Mouse (Mus musculus): ENCODE measurements around the gene Trf. TPM values are rescaled to one million over a fixed set of nuclear protein-coding genes. Genes with fewer than 3 reads are reported as not detected.
A peak's percentile ranks its signal among the peaks of the same experiment; 100 is the strongest.

The Trf gene
- 108 and 152 TPM in 2 replicates for total RNA-seq (2015)
- 62.9 and 87.2 TPM in 2 replicates for total RNA-seq (2017)

DNA sequence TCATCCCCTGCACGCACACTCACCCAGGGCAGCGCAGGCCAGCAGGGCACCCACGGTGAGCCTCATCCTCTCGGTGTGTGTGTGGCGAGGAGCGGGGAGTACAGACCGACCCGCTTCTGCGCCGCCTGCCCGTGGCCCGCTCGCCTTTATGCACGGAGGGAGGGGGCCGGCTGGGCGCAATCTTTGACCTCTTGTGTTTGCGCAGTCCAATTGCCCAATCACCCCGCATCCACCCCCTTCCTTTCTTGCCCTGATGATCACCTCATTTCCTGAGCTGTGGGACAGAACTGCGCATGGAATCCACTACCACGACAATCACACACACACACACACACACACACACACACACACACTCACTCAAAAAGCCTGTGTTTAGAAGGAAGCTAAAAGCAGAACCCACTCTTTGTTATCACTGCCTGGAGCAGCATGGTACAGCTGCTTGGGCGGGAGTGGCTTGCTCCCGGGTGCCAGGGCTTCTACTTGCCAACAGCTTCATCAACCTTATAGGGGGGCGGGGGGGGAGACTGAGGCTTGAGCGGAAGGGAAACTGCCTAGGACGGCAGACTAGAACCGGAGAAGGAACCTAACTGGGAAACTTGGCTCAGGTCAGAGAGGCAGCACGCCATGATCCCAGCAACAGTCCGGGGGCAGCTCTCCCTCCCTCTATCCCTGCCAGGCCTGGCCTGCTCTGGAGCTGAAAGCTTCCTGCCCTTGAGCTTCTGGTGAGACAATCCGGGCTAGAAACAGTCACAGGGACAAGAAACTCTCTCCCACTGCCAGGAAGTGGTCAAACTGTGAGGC, at the start of gene Trf, which contains the start of gene Gm20425:
Trf (minus strand) TSS at position 294 of the 801 bp plus-strand sequence.
Gm20425 (minus strand) TSS at position 157 of the 801 bp plus-strand sequence.
- ATAC-seq (replicated peaks; ENCODE audit: poor library complexity): peak; percentile 75

DNA sequence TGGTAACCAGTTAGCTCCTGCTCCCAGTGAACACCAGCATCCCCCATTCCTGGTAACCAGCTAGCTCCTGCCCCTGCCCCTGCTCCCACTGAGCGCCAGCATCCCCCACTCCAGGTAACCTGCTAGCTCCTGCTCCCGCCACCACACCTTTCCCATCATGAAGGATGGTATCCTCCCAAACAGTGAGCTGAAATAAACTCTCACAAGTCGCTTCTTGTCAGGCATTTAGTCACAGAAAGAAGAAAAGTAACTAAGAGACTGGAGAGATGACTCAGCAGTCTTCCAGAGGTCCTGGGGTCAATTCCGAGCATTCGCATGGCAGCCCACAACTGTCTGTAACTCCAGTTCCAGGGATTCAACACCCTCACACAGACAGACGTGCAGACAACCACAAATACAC, 46.6 kb upstream of the Trf start:
- ATAC-seq (replicated peaks; ENCODE audit: poor library complexity): no peak

DNA sequence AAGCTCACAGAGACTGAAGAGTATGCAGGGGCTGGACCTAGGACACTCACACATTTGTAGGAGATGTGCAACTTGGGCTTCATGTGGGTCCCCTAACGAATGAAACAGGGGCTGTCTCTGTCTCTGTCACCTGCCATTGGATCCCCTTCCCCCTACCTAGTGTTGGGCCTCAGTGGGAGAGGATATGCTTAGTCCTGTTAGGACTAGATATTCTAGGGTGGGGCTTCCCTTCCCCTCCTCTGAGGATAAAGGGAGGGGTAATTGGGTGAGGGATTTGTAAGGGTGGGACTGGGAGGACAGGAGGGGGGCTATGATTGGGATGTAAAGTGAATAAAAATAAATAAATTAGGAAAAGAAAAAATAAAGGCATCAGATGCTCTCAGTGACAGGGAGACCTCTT, 45.4 kb upstream of the Trf start:
- no peak for ATAC-seq (replicated peaks; ENCODE audit: poor library complexity)

DNA sequence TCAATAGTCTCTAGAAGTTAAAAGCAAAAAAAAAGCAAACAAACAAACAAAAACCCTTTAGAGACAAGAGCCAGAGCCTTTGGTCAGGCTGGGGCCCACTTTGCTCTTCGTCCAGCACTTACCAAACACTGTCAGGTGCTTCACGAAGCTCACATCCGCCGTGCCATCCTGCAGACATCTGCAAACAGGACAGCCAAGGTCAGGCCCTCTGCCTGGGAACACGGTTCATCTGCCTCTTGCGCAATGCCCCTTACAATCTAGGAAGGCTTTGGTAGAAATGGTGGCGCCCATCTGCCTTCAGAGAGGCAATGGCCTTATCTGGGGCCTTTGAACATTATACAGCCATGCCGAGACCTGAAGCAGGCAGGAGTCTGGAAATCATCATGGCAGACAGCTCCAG, 44.6 kb upstream of the Trf start:
- no peak for ATAC-seq (replicated peaks; ENCODE audit: poor library complexity)

DNA sequence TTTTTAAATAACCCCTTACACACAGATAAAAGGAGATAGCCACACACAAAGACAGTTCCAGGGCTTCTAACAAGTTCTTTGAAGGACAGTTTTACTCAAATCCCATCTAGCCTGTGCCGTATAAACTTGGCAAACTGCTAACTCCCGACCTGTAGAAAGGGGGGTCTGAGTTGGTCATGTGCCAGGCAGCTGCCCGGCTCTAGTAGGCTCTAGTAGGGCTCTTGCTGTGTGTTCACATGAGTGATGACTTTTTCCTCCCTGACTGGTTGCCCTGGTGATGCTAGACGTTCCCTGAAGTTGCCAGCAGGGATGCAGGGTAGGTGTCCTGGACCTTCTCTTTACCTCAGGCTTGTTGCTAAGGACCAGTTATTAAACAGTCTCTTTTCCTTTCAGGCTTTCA, 40.9 kb upstream of the Trf start:
- no peak for ATAC-seq (replicated peaks; ENCODE audit: poor library complexity)

DNA sequence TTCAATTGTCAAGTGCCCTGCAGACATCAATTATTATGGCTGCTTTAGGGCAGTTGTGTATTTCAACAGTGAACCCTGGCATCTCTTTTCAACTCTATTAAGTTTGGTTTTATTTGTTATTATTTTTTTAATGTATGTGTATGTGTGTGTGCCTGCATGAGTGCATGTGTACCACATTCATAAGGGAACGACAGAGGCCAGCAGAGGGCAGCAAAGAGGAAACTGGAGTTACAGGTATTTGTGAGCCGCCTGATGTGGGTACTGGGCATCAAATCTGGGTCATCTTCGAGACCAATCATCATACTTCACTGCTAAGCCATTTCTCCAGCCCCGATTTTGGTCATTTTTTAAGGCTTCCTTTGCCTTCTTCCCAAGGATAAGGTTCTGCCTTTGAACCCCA, 35.5 kb upstream of the Trf start:
- ATAC-seq (replicated peaks; ENCODE audit: poor library complexity): no peak

DNA sequence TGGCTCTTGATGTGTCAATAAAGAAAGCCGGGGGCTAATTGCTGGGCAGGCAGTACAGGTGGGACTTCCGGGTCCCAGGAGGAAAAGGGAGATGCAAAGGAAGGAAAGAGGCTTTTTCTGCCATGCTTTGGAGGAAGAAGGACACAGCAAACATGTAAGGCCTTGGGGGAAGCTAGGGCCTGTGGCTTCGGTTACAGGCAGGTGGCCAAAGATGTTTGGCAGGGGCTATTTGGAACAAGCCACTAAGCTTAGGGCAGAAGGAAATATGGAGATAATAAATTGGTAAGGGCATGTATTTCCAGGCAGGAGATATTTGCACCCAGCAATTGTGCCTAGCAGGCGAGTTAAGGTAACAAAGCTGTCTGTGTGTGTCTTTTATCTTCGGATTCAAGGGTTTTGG, 22.7 kb upstream of the Trf start:
- no peak for ATAC-seq (replicated peaks; ENCODE audit: poor library complexity)

DNA sequence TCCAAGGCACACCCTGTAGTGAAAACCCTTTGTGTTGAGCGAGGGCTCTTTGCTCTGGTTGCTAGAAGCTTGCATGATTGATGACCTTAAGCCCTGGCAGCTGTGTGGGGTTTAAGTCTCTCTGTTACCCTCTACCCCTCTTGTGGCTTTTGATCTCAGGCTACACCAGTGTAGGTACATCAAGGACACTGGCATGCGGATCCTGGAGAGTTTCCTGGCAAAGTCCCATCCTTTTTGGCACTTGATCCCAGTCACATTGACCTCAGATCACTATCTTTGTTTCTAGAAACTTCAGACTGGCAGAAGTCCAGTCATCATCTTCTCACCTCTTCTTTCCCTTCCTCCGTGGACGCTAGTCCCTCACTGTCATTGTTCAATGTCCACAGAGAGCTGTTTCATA, 18.4 kb upstream of the Trf start:
- no peak for ATAC-seq (replicated peaks; ENCODE audit: poor library complexity)

DNA sequence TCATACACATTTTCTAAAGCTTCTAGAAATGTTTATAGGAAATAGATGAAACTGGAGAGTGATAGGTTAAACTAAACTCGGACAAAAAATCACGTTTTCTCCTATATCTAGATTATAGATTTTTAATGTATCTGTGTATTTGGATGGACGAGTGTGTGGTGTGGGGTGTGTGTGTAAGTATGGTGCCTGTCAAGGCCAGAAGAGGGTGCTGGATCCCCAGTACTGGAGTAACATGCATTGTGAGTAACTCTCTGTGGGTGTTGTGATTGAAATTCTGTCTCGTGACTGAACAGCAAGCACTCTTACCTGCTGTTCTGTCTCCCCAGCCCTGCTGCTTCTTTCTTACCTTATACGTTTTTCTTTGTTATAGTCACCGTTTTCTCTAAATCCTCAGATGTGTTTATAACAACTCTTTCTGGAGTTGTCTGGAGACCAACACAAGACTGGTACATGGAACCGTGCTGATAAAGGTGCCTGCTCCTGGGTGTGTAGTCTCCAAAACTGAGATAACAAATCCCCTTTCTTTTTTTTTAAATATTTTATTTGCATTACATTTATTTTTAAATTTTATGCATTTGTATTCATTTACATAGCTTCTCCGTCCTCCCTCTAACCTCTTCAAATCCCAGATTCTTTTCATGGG, 16.4 kb upstream of the Trf start:
- ATAC-seq (replicated peaks; ENCODE audit: poor library complexity): peak; percentile 91

DNA sequence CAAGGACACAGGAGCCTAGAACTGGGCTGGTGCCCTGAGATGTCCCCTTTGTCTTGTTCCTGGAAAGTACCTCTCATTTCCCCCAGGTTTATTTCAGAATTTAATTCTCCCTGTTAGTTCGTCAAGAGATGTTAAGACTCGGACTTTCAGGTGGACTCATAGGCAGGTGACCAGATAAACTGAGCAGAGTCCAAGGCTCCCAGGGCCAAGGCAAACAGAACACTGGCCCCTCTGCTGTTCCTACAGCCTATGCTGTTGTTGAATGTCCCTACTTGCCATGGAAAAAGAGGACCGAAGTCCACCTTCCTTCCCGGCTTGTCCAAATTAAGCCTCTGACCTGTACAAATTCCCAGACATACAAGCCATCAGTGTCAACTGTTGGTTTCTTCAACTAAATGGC, 13.4 kb upstream of the Trf start:
- ATAC-seq (replicated peaks; ENCODE audit: poor library complexity): no peak

DNA sequence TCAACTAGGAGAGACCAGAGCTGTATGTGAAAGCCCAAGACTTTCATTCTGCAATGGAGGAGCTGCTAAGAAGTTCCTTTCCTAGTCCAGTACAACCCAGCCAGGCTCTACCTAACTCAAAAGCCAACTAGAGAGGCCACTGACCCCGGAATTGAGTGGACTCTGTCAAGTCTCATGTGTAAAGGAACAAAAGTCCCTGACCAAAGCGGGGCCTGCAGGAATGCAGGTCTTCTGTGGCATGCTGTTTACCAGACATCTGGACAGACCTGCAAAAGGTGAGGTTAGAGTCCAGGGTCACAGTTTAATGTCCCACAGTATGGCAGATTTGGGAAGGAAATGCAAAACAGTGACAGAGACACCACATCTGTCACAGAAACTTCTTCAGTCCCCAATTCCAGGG, 11.0 kb upstream of the Trf start:
- ATAC-seq (replicated peaks; ENCODE audit: poor library complexity): no peak

DNA sequence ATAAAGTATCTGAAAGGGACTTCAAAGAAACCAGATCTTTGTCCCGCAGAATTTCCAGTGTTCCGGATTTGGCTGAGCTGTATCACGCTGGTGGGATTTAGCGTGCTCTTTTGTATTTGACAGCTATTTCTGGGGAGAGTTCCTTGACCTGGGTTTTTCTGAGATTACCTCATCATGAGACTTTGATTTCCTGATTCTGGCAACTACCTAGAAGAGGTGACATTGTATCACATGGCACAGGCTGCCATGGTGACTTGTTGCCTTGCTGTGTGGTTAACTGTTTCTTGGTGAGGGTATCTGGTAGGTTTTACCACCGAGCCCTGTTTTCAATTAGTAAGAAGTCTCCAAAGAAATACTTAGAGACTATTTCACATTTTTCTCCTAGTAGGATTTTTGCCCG, 9.2 kb upstream of the Trf start:
- ATAC-seq (replicated peaks; ENCODE audit: poor library complexity): no peak

DNA sequence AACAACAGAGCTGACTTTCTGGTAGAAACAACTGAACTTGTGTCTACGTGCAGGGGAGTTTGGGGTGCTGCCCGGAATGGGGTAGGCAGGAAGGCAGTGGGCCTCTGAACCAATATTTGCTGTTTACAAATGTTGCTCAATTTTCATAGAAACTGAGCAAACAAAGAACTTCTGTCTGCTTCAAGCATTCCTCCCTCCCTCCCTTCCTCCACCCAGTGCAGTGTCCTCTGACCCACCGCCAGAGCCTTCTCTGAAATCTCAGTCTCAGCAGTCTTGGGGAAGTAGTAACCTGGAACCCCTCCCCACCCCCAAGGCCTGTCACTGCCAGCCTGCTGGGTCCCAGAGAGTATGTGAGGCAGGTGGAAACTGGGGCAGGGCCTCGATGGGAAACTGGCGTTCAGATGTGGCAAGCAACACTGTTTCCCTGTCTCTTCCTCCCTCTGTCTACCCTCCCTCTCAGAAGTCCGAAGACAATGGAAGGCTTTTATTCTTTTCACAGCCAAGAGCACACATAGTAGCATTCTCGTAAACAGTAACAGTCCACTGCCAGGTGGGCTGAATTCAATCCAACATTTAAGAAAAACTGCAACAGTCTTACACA, 4.4 kb upstream of the Trf start:
- no peak for ATAC-seq (replicated peaks; ENCODE audit: poor library complexity)

DNA sequence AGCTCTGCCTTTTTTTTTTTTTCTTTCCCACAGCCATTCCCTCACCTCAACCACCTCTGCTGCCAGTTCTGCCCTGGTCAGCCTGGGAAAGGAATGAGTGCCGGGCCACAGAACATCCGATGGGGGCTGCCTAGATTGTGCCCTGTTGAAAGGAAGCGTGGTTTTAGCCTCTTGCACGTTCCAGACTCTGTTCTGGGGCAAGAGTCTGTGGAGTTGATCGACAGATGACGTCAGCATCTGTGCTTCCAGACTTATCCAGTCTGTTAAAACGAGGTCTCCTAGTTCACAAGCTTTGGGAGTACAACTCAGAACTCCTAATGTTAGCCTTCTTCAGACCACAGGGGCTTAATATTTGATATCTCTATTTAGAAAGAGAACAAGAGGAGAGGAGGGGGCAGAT, 3.8 kb upstream of the Trf start:
- no peak for ATAC-seq (replicated peaks; ENCODE audit: poor library complexity)

DNA sequence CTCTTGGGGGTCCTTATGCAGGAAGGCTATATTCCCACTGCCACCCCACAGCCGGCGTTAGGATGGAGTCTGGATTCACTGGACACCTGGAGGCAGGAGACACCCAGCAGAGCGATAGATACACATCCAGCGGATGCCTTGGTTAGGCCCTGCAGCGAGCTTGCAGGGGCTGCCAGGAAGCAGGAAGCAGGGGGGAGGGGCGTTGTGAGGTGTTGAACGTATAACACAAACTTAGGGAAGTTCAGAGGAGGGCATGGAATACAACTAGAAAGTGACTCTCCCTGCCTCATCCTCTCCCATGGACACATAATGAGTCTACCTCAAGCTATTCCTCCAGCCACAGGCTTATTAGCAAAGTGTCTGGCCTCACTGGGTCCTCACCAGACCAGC, 2.8 kb upstream of the Trf start:
- ATAC-seq (replicated peaks; ENCODE audit: poor library complexity): no peak

DNA sequence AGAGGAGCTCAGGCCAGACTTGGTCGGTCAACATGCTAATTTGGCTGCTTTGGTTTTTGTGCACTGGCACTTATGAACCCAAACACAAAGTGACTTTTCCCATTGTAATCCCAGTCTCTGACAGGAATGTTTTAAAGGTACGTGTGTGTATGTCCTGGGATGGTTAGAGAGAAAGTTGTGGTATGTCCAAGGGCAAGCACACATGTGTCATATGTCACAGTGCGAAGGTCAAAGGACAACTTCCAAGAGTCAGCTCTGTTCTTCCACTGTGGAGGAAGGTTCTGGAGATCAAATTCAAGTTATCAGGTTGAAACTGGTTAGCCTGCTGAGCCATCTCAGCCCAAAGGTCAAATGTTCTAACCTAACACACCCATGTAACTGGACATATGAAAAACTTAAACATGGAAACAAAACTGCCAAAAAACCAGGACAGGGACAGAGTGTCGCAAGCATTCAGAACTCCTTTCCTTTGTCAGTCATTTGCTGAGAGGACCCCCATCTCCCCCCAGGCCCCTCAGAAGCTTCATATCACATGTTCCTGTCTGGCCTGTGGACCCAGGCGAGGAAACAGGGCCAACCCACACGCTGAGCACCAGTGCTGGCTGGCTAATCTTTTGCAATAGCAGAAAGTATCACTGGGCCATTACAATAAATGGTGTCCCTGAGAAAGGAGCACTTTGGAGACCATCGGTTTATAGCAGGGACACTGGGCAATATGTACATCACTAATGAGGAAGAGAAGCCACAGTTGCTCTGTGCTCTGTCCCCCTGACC, 2.2 kb upstream of the Trf start:
- no peak for ATAC-seq (replicated peaks; ENCODE audit: poor library complexity)

DNA sequence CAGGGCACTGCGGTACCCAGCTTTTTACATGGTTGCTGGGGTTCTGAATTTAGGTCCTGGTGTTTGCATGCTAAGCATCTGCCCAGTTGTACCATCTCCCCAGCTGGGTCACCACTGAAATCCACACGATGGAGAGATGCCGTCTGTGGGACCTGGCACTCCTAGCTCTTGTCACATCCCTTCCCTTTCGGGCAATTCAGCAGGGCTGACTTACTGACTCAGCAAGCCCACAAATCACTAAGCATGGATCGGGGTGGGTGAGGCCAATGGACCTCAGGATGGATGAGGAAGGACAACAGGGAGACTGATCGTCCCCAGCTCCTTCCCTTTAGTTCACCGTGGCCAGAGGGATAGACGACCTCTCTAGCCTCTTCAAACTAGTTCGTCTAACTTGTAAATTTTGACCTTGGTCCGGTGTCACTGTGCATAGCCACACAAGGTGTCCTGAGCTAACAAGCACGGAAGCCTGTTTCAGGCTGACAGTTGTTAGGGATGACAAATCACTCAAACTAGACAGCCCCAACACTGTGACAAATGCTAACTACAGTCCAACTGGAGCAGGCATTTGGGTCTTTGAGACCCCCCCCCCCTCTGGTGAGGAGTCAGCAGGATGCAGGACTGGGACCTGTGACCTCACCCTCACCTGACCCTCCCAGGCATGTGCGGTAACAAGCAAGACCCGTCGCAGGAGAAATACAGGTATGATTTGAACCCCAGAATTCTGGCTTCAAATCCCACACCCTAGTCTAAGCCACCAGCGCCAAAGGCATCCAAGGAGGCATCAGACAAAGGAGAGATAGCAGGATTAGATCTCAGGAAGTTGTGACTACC, 992 bp downstream of the Trf start:
- ATAC-seq (replicated peaks; ENCODE audit: poor library complexity): no peak

DNA sequence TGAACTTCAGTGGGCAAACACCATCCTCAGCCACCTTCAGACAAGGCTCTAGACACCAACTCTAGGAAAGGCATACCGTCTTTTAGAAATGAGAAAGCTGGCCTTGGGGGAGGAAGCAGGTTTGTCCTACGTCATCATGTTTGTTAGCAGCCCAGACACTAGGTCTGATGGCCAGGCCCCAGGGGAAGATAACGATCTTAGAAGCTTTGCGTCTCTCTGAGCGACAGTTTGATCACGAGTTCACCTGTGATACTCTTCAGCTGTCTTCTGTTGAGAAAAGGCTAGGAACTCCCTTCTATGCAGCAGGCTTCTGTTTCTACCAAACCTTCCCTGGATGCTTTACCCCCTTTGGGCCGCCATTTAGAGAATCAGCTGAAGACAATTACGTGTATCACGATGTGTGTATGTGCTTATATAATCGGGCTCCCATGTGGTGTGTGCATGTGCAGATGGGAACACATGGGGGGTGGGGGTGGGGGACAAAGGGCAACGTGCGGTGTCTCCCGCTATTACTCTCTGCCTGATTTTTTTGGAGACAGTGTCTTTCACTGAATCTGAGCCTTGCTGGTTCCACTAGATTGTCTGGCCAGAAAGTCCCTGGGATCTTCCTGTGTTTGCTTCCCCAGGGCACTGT, 1.8 kb downstream of the Trf start:
- ATAC-seq (replicated peaks; ENCODE audit: poor library complexity): no peak

DNA sequence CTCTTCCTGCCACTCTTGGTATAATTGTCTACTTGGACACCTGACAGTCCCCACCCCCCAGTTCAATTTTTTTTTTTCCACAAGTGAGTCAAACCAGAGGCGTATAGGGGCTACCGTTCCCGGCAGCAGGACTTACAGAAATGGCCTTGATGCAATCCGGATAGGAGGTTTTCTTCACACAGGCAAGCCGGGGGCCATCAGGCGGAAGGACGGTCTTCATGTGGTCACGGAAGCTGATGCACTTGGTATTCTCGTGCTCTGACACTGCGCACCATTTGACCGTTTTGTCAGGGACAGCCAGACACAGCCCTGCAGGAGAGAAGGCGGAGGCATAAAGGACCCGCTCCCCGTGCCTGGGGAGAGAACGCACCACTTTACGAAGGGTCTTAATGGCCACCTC, 2.5 kb downstream of the Trf start:
- ATAC-seq (replicated peaks; ENCODE audit: poor library complexity): no peak

DNA sequence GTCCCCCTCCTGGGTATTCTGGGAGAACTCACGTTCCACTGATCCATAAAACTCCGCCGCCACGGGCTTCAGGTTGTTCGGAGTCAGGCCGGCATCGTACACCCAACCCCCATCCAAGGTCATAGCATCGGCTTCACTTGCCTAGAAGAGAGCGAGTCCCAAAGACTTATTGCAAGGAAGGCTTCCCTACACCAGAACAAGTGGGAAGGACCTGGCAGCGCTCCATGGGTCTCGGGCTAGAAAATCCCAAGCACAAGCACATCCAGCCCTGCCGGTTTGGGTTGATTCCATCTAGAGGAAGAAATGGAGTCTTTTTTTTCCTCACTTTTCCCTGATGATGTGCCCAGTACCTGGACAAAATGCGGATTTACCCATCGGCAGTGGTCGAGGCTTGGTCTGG, 3.4 kb downstream of the Trf start:
- ATAC-seq (replicated peaks; ENCODE audit: poor library complexity): no peak

Data from megakaryocyte progenitor cell, adult 5-6 weeks (primary cell).